Mouse (Mus musculus): Measurements from ENCODE around the gene Tmem26. TPM values are rescaled to one million over a fixed set of nuclear protein-coding genes. Genes with fewer than 3 reads are reported as not detected.

Tmem26 gene
- polyA plus RNA-seq (2017; shearing (Covaris generic)) = 0.45 TPM

DNA sequence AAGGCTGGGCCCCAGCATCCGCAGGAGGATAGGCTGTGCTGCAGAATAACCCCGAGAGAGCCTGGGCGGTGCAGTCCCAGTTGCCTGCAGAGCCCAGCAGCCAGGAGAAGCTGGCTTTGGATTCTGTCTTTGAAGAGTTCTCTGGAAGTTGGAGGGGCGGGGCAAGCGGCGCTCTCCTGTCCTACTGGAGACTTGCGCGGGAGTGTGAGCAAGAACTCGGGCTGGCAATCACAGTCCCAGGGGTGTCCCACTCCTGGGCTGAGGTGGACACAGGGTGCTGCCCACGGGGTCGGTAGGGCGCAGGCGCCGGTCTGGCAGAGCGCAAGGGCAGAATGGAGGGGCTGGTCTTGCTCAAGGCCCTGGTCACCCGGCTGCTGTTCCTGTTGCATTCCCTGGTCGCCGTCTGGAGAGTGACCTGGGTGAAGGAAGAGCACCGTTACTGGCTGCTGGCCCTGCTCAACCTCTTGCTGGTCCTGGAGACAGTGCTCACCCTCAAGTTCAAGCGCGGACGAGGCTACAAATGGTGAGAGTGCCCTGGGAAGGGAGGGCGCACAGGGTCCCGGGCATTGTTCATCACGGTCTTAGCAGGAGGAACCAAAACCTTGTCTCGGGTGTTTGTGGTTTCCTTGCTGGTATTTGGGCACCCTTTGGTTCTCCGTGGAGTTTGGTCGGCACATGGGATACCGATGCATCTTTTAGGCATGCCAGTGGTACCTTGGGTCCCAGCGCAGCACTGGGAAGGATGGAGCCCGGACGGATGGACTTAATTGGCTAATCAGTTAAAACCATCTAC is at the start of gene Tmem26:
Gene Tmem26 (plus strand): TSS at position 79 of the 793 bp plus-strand sequence.

Other genes with a start within 250 kb of the Tmem26 start
- 3.1 TPM for gene Cabcoco1, start 181.8 kb upstream of the Tmem26 start, polyA plus RNA-seq (2017; shearing (Covaris generic))

All from activated CD4-positive, CD25-positive, alpha-beta regulatory T cell, adult 9 weeks (primary cell).